Comparison of ENCODE assay signal across 11 mouse cellular contexts in the genomic region with DNA sequence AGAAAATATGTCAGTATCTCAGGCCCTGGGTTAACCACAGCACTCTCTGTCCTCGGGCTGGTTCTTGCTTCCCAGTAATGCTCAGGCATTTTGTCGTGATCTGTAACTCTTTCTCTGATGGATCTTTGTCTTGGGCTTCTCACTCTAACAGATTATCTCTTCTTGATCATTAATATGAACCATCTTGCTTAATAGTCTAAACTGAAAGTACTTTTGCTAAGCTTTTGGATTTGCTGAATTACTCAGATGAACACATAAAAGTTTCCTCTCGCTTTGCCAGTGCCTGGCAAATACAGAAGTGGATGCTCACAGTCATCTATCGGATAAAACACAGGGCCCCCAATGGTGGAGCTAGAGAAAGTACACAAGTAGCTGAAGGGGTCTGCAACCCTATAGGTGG.
"Had no signal": no experiment of that assay in that cellular context is flagged by ENCODE, and none has a peak within 500 bp of the region (broad histone marks: within the 10 kb centered on the region; RNA-seq: fewer than 3 reads in every experiment).

No protein-coding gene starts in this region.

- H3K9me3 ChIP-seq: kidney, embryonic 15.5 days; limb, embryonic 10.5 days; liver, embryonic 13.5 days; lung, embryonic 15.5 days; midbrain, embryonic 13.5 days; stomach, embryonic 15.5 days had no signal

- H3K9ac ChIP-seq: kidney, embryonic 15.5 days; liver, embryonic 13.5 days; liver, postnatal 0 days; lung, embryonic 15.5 days; midbrain, embryonic 13.5 days; stomach, embryonic 15.5 days had no signal

- H3K27me3 ChIP-seq: kidney, embryonic 15.5 days; liver, embryonic 13.5 days; lung, embryonic 15.5 days; midbrain, embryonic 13.5 days; stomach, embryonic 15.5 days had no signal

- H3K36me3 ChIP-seq: kidney, embryonic 15.5 days; limb, embryonic 10.5 days; liver, embryonic 13.5 days; lung, embryonic 15.5 days; midbrain, embryonic 13.5 days; stomach, embryonic 15.5 days had no signal

- H3K4me1 ChIP-seq: kidney, embryonic 15.5 days; limb, embryonic 10.5 days; liver, embryonic 13.5 days; lung, embryonic 15.5 days; midbrain, embryonic 13.5 days; stomach, embryonic 15.5 days had no signal

- H3K4me2 ChIP-seq: kidney, embryonic 15.5 days; liver, embryonic 13.5 days; lung, embryonic 15.5 days; midbrain, embryonic 13.5 days; stomach, embryonic 15.5 days had no signal

- ATAC-seq: liver, postnatal 0 days; midbrain, embryonic 13.5 days had no signal

- H3K4me3 ChIP-seq: kidney, embryonic 15.5 days; left cerebral cortex, adult 2 months; limb, embryonic 10.5 days; liver, embryonic 13.5 days; lung, embryonic 15.5 days; midbrain, embryonic 13.5 days; stomach, embryonic 15.5 days had no signal

- DNase-seq: kidney, adult 18-20 months; liver, embryonic 13.5 days; liver, postnatal 0 days; lung, postnatal 14 days had no signal

- H3K27ac ChIP-seq: kidney, embryonic 15.5 days; left cerebral cortex, adult 2 months; limb, embryonic 10.5 days; liver, embryonic 13.5 days; lung, embryonic 15.5 days; macrophage; midbrain, embryonic 13.5 days; stomach, embryonic 15.5 days had no signal
